Mouse (Mus musculus) layer of hippocampus, adult 8-10 months (tissue): ENCODE data around the gene Ank2. TPM values are rescaled to one million over a fixed set of nuclear protein-coding genes. Genes with fewer than 3 reads are reported as not detected.
A peak's percentile ranks its signal among the peaks of the same experiment; 100 is the strongest.

Source experiments
- DNase-seq, 2 experiments: peaks; one replicate each; pipeline ENCODE4 v3.0.0; 2022; ENCODE audit warnings: low spot score in 2 of 2
- total RNA-seq, 4 experiments: library from RNA; stranded (reverse); gene quantifications; 2 replicates each; pipeline ENCODE4 v1.2.4; 2022

Ank2 gene
- total RNA-seq, 4 experiments from 2014 or later, result 710 to 787 (median 750) TPM

GRCm38 (mm10) chr3:126995970-126996369 lies 503.2 kb downstream of the Ank2 start:
- DNase-seq, result no peak

- no peak for DNase-seq
Measured at GRCm38 (mm10) chr3:126994149-126994548, 505.0 kb downstream of the Ank2 start.

GRCm38 (mm10) chr3:126989936-126990335 lies 509.2 kb downstream of the Ank2 start:
- DNase-seq, result no peak

GRCm38 (mm10) chr3:126986687-126987086 lies 512.5 kb downstream of the Ank2 start:
- DNase-seq, result no peak

DNA sequence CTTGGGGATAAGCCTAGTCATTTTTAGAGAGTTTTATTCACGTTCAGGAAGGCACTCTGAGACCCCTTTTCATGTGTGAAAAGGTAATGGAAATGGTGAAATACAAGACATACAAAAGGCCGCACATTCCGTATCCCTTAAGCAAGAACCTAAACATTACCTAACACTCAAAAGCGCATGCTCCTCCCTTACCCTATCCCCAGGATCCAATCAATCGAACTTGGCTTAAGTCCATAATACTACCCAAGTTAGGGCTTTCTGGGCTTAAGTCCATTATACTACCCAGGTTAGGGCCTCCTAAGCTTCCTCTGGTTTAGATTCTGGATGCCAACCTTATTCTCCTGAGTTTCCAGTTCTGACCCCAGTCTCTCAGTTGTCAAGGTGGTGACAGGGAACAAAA lies 516.3 kb downstream of the Ank2 start:
- no peak for DNase-seq

DNA sequence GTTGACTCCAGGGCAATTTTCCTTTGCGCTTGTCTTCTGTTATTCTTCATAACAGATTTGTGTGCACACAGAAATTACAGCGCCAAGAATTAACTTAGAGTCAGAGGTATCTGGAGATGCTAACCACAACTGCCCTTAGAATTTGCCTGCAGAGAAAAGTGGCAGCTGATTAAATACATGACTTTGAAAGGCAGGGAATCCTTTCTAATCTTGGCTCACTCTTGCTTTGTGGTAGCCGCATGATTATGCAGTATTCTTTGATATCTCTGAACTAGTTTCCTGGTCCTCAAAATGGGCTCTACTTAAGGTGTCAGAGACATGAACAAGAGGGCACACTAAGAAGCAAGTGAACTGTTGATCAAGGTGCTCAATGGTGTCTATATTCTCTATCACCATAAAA lies 518.0 kb downstream of the Ank2 start:
- DNase-seq, result no peak

DNA sequence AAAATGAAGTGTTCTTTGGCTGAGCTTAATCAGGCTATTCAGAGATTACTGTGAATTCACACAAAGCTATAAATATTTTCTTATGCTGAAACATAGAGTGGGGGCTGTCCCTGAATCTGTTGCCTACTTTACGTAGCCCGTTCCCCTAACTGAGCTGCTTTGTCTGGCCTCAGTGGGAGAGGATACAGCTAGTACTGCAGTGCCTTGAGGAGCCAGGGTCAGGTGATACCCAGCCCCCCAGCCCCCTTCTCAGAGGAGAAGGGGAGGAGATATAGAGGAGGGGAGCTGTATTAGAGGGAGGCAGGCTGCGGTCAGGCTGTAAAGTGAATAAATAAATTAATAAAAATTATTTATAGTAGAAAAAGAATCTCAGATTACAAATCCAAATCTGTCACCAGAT lies 519.5 kb downstream of the Ank2 start:
- no peak for DNase-seq

DNA sequence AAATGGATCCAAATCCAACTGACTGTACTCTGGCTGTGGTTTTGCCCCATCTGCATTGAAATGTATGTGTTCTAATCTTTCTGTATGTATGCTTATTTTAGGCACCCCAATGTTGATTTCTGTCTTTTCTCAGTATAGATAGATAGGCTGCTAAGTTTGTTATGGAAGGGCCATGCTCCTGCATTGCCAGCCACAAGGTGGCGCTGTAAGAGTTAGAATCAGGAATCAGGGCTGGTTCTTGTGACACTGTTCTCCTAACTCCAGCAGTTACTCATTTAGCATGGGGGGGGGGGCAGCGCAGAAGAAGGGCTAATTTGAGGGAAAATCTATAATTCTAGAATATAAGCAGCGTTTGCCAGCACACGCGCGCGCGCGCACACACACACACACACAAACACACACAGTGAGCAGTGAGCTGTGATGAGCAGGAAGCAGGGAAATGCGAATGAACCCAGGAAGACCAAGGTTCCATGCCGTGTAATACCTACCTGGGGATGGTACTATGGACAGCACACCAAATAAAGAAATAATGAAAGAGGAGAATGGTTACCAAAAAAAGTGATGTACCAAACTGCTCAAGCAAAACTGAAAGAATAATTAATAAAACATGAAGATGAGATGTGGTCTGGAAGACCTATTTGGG lies 520.3 kb downstream of the Ank2 start:
- DNase-seq, result peak; percentile 52 to 77

DNA sequence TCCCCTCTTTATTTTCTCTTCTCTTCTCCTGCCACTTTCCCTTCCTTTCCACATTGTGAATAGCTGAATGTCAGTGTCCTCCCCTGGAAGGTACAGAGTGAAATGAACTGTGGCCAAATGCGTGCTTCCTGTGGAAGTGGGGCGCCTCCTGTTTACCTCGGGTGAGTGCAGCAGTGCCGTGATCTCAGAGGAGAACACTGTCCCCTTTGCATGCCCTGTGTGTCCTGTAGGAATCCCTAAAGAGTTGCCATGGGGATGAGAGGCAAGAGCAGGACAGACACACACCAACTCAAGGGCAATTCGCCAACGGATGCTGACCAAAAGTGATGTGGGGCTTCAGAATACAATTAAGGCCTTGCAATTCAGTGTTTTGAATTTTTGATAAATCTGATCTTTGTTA lies 521.8 kb downstream of the Ank2 start:
- no peak for DNase-seq

- DNase-seq, result no peak
Measured at GRCm38 (mm10) chr3:126976793-126977192, 522.4 kb downstream of the Ank2 start.

- no peak for DNase-seq
Measured at GRCm38 (mm10) chr3:126975409-126975808, 523.7 kb downstream of the Ank2 start.

GRCm38 (mm10) chr3:126973551-126973950 lies 525.6 kb downstream of the Ank2 start:
- no peak for DNase-seq

DNA sequence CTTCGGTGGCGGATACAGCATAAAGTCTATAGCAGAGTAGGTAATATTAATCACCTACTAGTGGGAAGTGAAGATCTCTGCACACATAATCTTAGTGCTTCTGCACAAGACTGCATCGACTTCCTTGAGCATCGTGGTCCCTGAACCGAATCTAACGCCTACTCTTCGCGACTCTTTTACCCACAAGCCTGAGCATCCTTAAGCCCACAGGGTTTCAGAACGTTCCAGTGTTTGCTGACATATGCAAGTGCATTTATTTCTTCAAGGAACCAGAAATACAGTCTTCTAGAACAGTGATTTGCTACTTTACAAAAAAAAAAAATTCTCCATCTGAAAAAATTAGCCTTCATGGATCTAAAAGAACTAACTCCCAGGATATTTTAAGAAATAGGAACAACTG lies 527.6 kb downstream of the Ank2 start:
- no peak for DNase-seq

- DNase-seq, result no peak
Measured at GRCm38 (mm10) chr3:126968721-126969120, 530.4 kb downstream of the Ank2 start.

DNA sequence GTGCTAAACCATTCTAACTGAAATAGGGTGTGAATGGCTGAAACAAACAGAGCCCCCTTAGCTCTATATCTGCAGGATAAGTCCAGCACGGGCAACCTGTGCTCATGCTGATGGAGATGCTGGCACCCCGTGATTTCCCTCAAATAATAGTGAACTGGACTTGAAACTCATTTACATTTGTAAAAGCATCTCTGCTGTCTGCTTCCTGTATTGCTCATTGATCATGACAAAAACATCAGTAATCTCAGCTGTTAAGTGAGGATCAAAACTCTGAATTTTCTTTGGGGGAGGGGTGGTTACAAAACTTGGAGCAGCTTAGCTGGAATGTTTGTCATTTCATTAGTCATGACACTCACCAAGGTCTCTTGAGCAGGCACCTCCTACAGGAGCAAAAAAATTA lies 533.4 kb downstream of the Ank2 start:
- DNase-seq, result no peak

GRCm38 (mm10) chr3:126962326-126962725 lies 536.8 kb downstream of the Ank2 start:
- no peak for DNase-seq

DNA sequence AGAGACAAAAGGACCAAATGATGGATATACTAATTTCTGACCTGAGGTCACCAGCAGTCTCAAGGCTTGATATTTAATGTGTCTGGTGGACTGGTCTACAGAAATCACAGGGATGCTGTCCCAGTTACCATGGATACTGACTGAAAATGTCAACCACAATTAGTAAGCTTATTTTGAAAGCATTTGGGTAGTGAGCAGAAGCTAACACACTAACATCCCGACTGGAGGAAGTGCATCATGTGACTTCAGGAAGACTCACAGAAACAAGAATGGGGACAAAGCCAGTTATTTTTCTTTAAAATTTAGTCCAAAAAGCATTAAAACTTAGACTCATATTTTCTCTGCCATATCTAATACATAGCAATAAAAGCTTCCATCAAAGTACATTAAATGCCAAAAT lies 546.5 kb downstream of the Ank2 start:
- DNase-seq, result no peak

DNA sequence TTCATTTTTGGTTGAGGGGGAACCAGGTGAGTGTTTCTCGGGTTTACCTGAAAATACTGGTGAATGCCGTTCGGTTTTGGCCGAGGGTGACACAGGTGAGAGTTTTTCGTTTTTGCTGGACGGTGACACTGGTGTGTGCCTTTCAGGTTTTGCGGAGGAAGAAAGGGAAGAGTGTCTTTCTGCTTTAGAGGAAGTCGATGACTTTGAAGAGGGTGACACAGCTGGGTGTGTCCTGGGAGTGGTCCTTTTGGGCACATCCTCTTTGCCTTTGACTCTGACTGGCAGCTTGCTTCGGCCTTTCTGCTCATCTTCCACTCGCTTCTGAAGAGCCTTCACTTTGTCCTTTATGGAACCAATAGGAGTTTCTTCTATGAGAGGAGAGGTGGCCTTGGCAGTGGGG lies 552.6 kb downstream of the Ank2 start:
- DNase-seq, result no peak

DNA sequence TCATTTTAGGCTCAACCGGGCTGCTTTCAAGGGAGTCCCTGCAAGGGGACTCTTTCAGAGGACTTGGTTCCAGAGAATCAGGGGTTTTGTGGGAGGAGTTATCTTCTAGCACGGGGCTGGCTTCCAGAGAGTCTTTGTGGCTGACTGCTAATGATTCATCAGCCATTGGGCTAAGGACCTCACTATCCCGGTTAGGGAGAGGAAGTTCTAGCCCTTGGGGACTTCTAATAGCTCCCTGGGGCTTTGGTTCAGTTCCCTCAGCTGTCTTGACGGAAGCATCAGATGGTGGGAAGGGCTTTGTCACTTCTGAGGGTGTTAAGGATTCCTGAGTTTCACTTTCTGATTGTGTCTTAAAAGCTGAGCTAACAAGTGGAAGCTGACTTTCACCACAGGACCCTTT lies 554.3 kb downstream of the Ank2 start:
- DNase-seq, result no peak

- no peak for DNase-seq
Measured at GRCm38 (mm10) chr3:126944081-126944480, 555.1 kb downstream of the Ank2 start.

- DNase-seq, result no peak
Measured at GRCm38 (mm10) chr3:126940452-126940851, 558.7 kb downstream of the Ank2 start.

- peak in 1 of 2 experiments; percentile 9 for DNase-seq
Measured at GRCm38 (mm10) chr3:126931884-126932506, 567.2 kb downstream of the Ank2 start.

- no peak for DNase-seq
Measured at GRCm38 (mm10) chr3:126923575-126924382, 575.4 kb downstream of the Ank2 start.
